ENCODE assay signal across 8 mouse cellular contexts in genomic region chr10:127183759-127184158, GRCm38 (mm10). TPM values are rescaled to one million over a fixed set of nuclear protein-coding genes. Genes with fewer than 3 reads are reported as not detected.
DNase-seq lines count a peak whose midpoint lies in the region; ATAC-seq and TF ChIP-seq lines count a peak whose summit lies in the region.
"Had no signal": no experiment of that assay in that cellular context is flagged by ENCODE, and none has a peak within 500 bp of the region (broad histone marks: within the 10 kb centered on the region; RNA-seq: fewer than 3 reads in every experiment).

No protein-coding gene starts in this region.

- TF ChIP-seq CTCF in ES-Bruce4 (IDR thresholded peaks at IDR 0.05; ENCODE audit: low read depth, low read length): no peak

- H3K27ac ChIP-seq in ES-Bruce4 (ENCODE audit: insufficient read depth, low read length): peak overlapping the region; percentile 34
- H3K27ac ChIP-seq in liver, embryonic 16.5 days (ENCODE audit: low read length): no peak overlapping the region
- H3K27ac ChIP-seq: limb, embryonic 15.5 days had no signal

- no peaks in the 10 kb centered on the region for H3K9me3 ChIP-seq in ES-Bruce4 (replicated peaks; ENCODE audit: control insufficient read depth, insufficient read depth, low read length, poor library complexity, severe bottlenecking)
- H3K9me3 ChIP-seq in liver, embryonic 16.5 days (replicated peaks; ENCODE audit: control insufficient read depth, low read length): no peaks in the 10 kb centered on the region
- H3K9me3 ChIP-seq: limb, embryonic 15.5 days had no signal

- no peak overlapping the region; the same call in 1 of the 2 replicates for H3K4me2 ChIP-seq in liver, embryonic 16.5 days (ENCODE audit: low read depth, low read length)
- H3K4me2 ChIP-seq: limb, embryonic 15.5 days had no signal

- H3K9ac ChIP-seq in ES-Bruce4 (ENCODE audit: low read depth, poor library complexity, severe bottlenecking): 0 out of 2 replicates have a peak overlapping the region, but pooled peaks have one; percentile 5
- no peak overlapping the region for H3K9ac ChIP-seq in liver, embryonic 16.5 days (ENCODE audit: low read depth, low read length)
- H3K9ac ChIP-seq: limb, embryonic 15.5 days had no signal

- H3K4me1 ChIP-seq in ES-Bruce4 (ENCODE audit: control insufficient read depth, insufficient read depth, low read length): peaks cover 7% of the 10 kb centered on the region
- H3K4me1 ChIP-seq in liver, embryonic 16.5 days (ENCODE audit: control insufficient read depth, low read depth, low read length): peaks cover 15% of the 10 kb centered on the region

- 0 out of 2 replicates have a peak, but pooled peaks have one; percentile 9 for ATAC-seq in granulocyte monocyte progenitor cell, adult 5-6 weeks (replicated peaks; ENCODE audit: poor library complexity, severe bottlenecking)
- ATAC-seq in liver, embryonic 16.5 days (ENCODE audit: low read depth): peak; percentile 37; the same call in 1 of the 2 replicates

- no peak for TF ChIP-seq POLR2A in ES-Bruce4 (IDR thresholded peaks at IDR 0.05; ENCODE audit: insufficient read depth, low read length)

- H3K4me3 ChIP-seq in ES-Bruce4 (ENCODE audit: low read depth, low read length): peak overlapping the region; percentile 49
- H3K4me3 ChIP-seq in liver, embryonic 16.5 days (ENCODE audit: low read depth, low read length): no peak overlapping the region
- H3K4me3 ChIP-seq: limb, embryonic 15.5 days had no signal

- H3K36me3 ChIP-seq in ES-Bruce4 (ENCODE audit: control insufficient read depth, insufficient read depth, low read length, poor library complexity, severe bottlenecking): no peaks in the 10 kb centered on the region
- no peaks in the 10 kb centered on the region for H3K36me3 ChIP-seq in liver, embryonic 16.5 days (ENCODE audit: control insufficient read depth, insufficient read depth)

- 0 out of 2 replicates have a peak, but pooled peaks have one; percentile 5 for TF ChIP-seq EP300 in ES-Bruce4 (IDR thresholded peaks at IDR 0.05; ENCODE audit: insufficient read depth, low read depth, low read length)

- WGBS in liver, embryonic 16.5 days (ENCODE audit: insufficient replicate concordance): 24% methylated on average over 20 of the region's 20 CpGs

- intact Hi-C loops in left cerebral cortex, postnatal 4 days (cut with DNase I): no loop called here

- DNase-seq in CD4-positive helper T cell, adult 2 months (ENCODE audit: low read depth, low spot score): peak; percentile 42
- no peak for DNase-seq in right cerebral cortex, postnatal 4 days
- no peak for DNase-seq in left cerebral cortex, postnatal 4 days
- no peak for DNase-seq in ovary, postnatal 36 days (ENCODE audit: low spot score)

- no peaks in the 10 kb centered on the region for H3K27me3 ChIP-seq in ES-Bruce4 (ENCODE audit: control insufficient read depth, insufficient read depth, low read length, poor library complexity, severe bottlenecking)
- peaks cover 39% of the 10 kb centered on the region for H3K27me3 ChIP-seq in liver, embryonic 16.5 days (ENCODE audit: control insufficient read depth, insufficient read depth, low read depth, low read length)

RNA-seq across cellular contexts. Expression of gene Slc26a10, which starts 3.3 kb away (rescaled TPM):
- 24.6 and 35.2 TPM in 2 replicates for polyA plus RNA-seq in ES-Bruce4 (2011; ENCODE audit: insufficient read depth, insufficient read length, low read depth, missing spikeins)
- 0.15 TPM in 1 of 2 replicates, not detected in the other for total RNA-seq in granulocyte monocyte progenitor cell, adult 5-6 weeks (2014; fragmentation: Nextera tagmentation)
- total RNA-seq in granulocyte monocyte progenitor cell, adult 5-6 weeks (2017): 0.26 and 0.88 TPM in 2 replicates
- 2.2 and 2.7 TPM in 2 replicates for polyA plus RNA-seq in liver, embryonic 16.5 days (2015; fragmentation: Nextera tagmentation; extraction: Ambion mirVana)
- total RNA-seq in left cerebral cortex, postnatal 4 days (2021): under 1 TPM; 0.83 to 0.88 TPM

RNA-seq across cellular contexts. Expression of gene Arhgef25, which starts 6.1 kb away (rescaled TPM):
- polyA plus RNA-seq in ES-Bruce4 (2011; ENCODE audit: insufficient read depth, insufficient read length, low read depth, missing spikeins): 50.9 and 54.3 TPM in 2 replicates
- total RNA-seq in granulocyte monocyte progenitor cell, adult 5-6 weeks (2014; fragmentation: Nextera tagmentation): 3.2 TPM in 1 of 2 replicates, not detected in the other
- total RNA-seq in granulocyte monocyte progenitor cell, adult 5-6 weeks (2017): 0.15 and 0.95 TPM in 2 replicates
- polyA plus RNA-seq in liver, embryonic 16.5 days (2015; fragmentation: Nextera tagmentation; extraction: Ambion mirVana): 4.8 and 5.7 TPM in 2 replicates
- total RNA-seq in left cerebral cortex, postnatal 4 days (2021): 10 to 100 TPM; 70.5 to 75.6 TPM

RNA-seq across cellular contexts. Expression of gene Dtx3, which starts 11.8 kb away (rescaled TPM):
- 49.8 and 50.8 TPM in 2 replicates for polyA plus RNA-seq in ES-Bruce4 (2011; ENCODE audit: insufficient read depth, insufficient read length, low read depth, missing spikeins)
- 51.9 and 54.4 TPM in 2 replicates for total RNA-seq in granulocyte monocyte progenitor cell, adult 5-6 weeks (2014; fragmentation: Nextera tagmentation)
- total RNA-seq in granulocyte monocyte progenitor cell, adult 5-6 weeks (2017): 17.9 and 19.9 TPM in 2 replicates
- 13.4 and 14.8 TPM in 2 replicates for polyA plus RNA-seq in liver, embryonic 16.5 days (2015; fragmentation: Nextera tagmentation; extraction: Ambion mirVana)
- 100 to 1,000 TPM; 184 to 207 TPM for total RNA-seq in left cerebral cortex, postnatal 4 days (2021)

RNA-seq across cellular contexts. Expression of gene B4galnt1, which starts 18.7 kb away (rescaled TPM):
- 7.7 and 9.5 TPM in 2 replicates for polyA plus RNA-seq in ES-Bruce4 (2011; ENCODE audit: insufficient read depth, insufficient read length, low read depth, missing spikeins)
- total RNA-seq in granulocyte monocyte progenitor cell, adult 5-6 weeks (2014; fragmentation: Nextera tagmentation): 288 and 308 TPM in 2 replicates
- total RNA-seq in granulocyte monocyte progenitor cell, adult 5-6 weeks (2017): 141 and 161 TPM in 2 replicates
- 18.7 and 24.3 TPM in 2 replicates for polyA plus RNA-seq in liver, embryonic 16.5 days (2015; fragmentation: Nextera tagmentation; extraction: Ambion mirVana)
- 100 to 1,000 TPM in 1 of 2 experiments, 10 to 100 TPM in 1; 99.8 to 109 TPM for total RNA-seq in left cerebral cortex, postnatal 4 days (2021)

RNA-seq across cellular contexts. Expression of gene Pip4k2c, which starts 27.6 kb away (rescaled TPM):
- polyA plus RNA-seq in ES-Bruce4 (2011; ENCODE audit: insufficient read depth, insufficient read length, low read depth, missing spikeins): 36.7 and 39.2 TPM in 2 replicates
- 12.1 and 13.6 TPM in 2 replicates for total RNA-seq in granulocyte monocyte progenitor cell, adult 5-6 weeks (2014; fragmentation: Nextera tagmentation)
- total RNA-seq in granulocyte monocyte progenitor cell, adult 5-6 weeks (2017): 7.6 and 13.8 TPM in 2 replicates
- 39.1 and 40.1 TPM in 2 replicates for polyA plus RNA-seq in liver, embryonic 16.5 days (2015; fragmentation: Nextera tagmentation; extraction: Ambion mirVana)
- total RNA-seq in left cerebral cortex, postnatal 4 days (2021): 10 to 100 TPM; 23.8 to 25.0 TPM

Comparison
In these comparisons a context has a peak if more than half of its experiments do, and no peak if none do; other contexts are left out.
1. RNA of gene Arhgef25, which starts 6.1 kb away (total RNA-seq): 70.5 to 75.6 TPM in left cerebral cortex, postnatal 4 days; 0.15 to 3.2 TPM in granulocyte monocyte progenitor cell, adult 5-6 weeks; every median in the first group is over 10 times any median in the second.